11 mouse cellular contexts compared by ENCODE assay signal in genomic region chr1:128561325-128561874, GRCm38 (mm10). TPM values are rescaled to one million over a fixed set of nuclear protein-coding genes. Genes with fewer than 3 reads are reported as not detected.
A peak's percentile ranks its signal among the peaks of the same experiment; 100 is the strongest.
DNase-seq lines count a peak whose midpoint lies in the region; ATAC-seq and TF ChIP-seq lines count a peak whose summit lies in the region.
"Had no signal": no experiment of that assay in that cellular context is flagged by ENCODE, and none has a peak within 500 bp of the region (broad histone marks: within the 10 kb centered on the region; RNA-seq: fewer than 3 reads in every experiment).

No protein-coding gene starts in this region.

- H3K27me3 ChIP-seq in heart, postnatal 0 days (ENCODE audit: control insufficient read depth, insufficient read depth, low read length), result no peaks in the 10 kb centered on the region
- no peaks in the 10 kb centered on the region for H3K27me3 ChIP-seq in kidney, embryonic 15.5 days
- H3K27me3 ChIP-seq: midbrain, embryonic 12.5 days had no signal

- no peak for TF ChIP-seq EP300 in heart, postnatal 0 days (IDR thresholded peaks at IDR 0.05; ENCODE audit: low read depth)

- no peak for TF ChIP-seq CTCF in heart, postnatal 0 days (IDR thresholded peaks at IDR 0.05; ENCODE audit: low read depth)

- no peak overlapping the region for H3K9ac ChIP-seq in heart, postnatal 0 days (replicated peaks; ENCODE audit: low read depth, low read length)
- H3K9ac ChIP-seq in kidney, embryonic 15.5 days, result no peak overlapping the region
- H3K9ac ChIP-seq: midbrain, embryonic 12.5 days had no signal

- WGBS in heart, postnatal 0 days, result 58% methylated on average over 9 of the region's 9 CpGs
- WGBS in kidney, embryonic 15.5 days, result 85% methylated on average over 9 of the region's 9 CpGs

- no peaks in the 10 kb centered on the region for H3K9me3 ChIP-seq in heart, postnatal 0 days (replicated peaks; ENCODE audit: control insufficient read depth, low read length)
- no peaks in the 10 kb centered on the region for H3K9me3 ChIP-seq in kidney, embryonic 15.5 days (replicated peaks)
- H3K9me3 ChIP-seq: midbrain, embryonic 12.5 days had no signal

- H3K4me3 ChIP-seq in heart, postnatal 0 days (ENCODE audit: low read depth, low read length), result no peak overlapping the region
- H3K4me3 ChIP-seq in kidney, embryonic 15.5 days (replicated peaks), result no peak overlapping the region
- H3K4me3 ChIP-seq: midbrain, embryonic 12.5 days had no signal

- DNase-seq in heart, postnatal 0 days (ENCODE audit: low spot score), result no peak
- no peak for DNase-seq in heart, adult 8-10 months (ENCODE audit: low spot score)
- peak; percentile 39 for DNase-seq in brain, adult 2 months (ENCODE audit: low read depth, low spot score)
- DNase-seq in cerebellum, postnatal 36 days, result peak; percentile 4 to 20
- DNase-seq in layer of hippocampus, postnatal 14 days (ENCODE audit: low spot score in 2 of 2), result peak; percentile 70 to 86
- DNase-seq in frontal cortex, postnatal 25 days (ENCODE audit: low spot score in 2 of 2), result no peak
- no peak for DNase-seq in retina, embryonic 14.5 days (ENCODE audit: low spot score)
- DNase-seq: adrenal gland, postnatal 10 days had no signal

- H3K27ac ChIP-seq in heart, postnatal 0 days (ENCODE audit: low read depth), result no peak overlapping the region
- no peak overlapping the region for H3K27ac ChIP-seq in kidney, embryonic 15.5 days
- H3K27ac ChIP-seq: midbrain, embryonic 12.5 days; stomach, postnatal 0 days had no signal

- ATAC-seq in heart, postnatal 0 days (ENCODE audit: insufficient read depth, low read depth), result no peak
- no peak for ATAC-seq in kidney, embryonic 15.5 days (replicated peaks; ENCODE audit: low FRiP score)

- peak overlapping the region; percentile 22; the same call in 1 of the 2 replicates for H3K4me2 ChIP-seq in heart, postnatal 0 days (ENCODE audit: low read depth, low read length)
- no peak overlapping the region for H3K4me2 ChIP-seq in kidney, embryonic 15.5 days
- H3K4me2 ChIP-seq: midbrain, embryonic 12.5 days had no signal

- no peaks in the 10 kb centered on the region for H3K36me3 ChIP-seq in heart, postnatal 0 days (replicated peaks; ENCODE audit: control insufficient read depth, insufficient read depth, low read length)
- H3K36me3 ChIP-seq in kidney, embryonic 15.5 days, result no peaks in the 10 kb centered on the region
- H3K36me3 ChIP-seq: midbrain, embryonic 12.5 days had no signal

- peaks cover 14% of the 10 kb centered on the region for H3K4me1 ChIP-seq in heart, postnatal 0 days (ENCODE audit: control insufficient read depth, insufficient read depth)
- no peaks in the 10 kb centered on the region for H3K4me1 ChIP-seq in kidney, embryonic 15.5 days

RNA-seq across cellular contexts. Expression of gene Cxcr4, which starts 30.7 kb away (rescaled TPM):
- 12.8 and 15.7 TPM in 2 replicates for total RNA-seq in heart, postnatal 0 days (2014; rRNA removed; ENCODE audit: low replicate concordance)
- polyA plus RNA-seq in heart, postnatal 0 days (2015; fragmentation: Nextera tagmentation; extraction: Ambion mirVana), result 0.99 and 1.0 TPM in 2 replicates
- total RNA-seq in heart, adult 8-10 months (2022), result 1 to 10 TPM; 5.0 to 8.6 (median 6.9) TPM
- total RNA-seq in layer of hippocampus, postnatal 14 days (2021), result 10 to 100 TPM; 10.2 to 17.0 TPM
- polyA plus RNA-seq in kidney, embryonic 15.5 days (2015; fragmentation: Nextera tagmentation; extraction: Ambion mirVana), result 8.8 and 9.8 TPM in 2 replicates

Comparison
In these comparisons a context has a peak if more than half of its experiments do, and no peak if none do; other contexts are left out.
1. DNase-seq: peak in brain, adult 2 months (single experiment), cerebellum, postnatal 36 days (2 of 2) and layer of hippocampus, postnatal 14 days (2 of 2); none in heart, postnatal 0 days (single experiment), heart, adult 8-10 months (single experiment), frontal cortex, postnatal 25 days (0 of 2) and retina, embryonic 14.5 days (single experiment).